Mouse (Mus musculus) liver, adult 2 months (tissue): Measurements from ENCODE around the gene Uso1. TPM values are rescaled to one million over a fixed set of nuclear protein-coding genes. Genes with fewer than 3 reads are reported as not detected.

Experiments used
- DNase-seq: peaks from one replicate; pipeline ENCODE4 v3.0.0-alpha.2; 2011; ENCODE audit warnings: low read depth, low spot score; ENCODE audit errors: extremely low read depth
- H3K27ac ChIP-seq: fragments of 200-500 bp; replicated peaks from 2 replicates; pipeline ENCODE4 v1.5.1; 2012; ENCODE audit warnings: low read depth, mild to moderate bottlenecking, control low read depth, inconsistent platforms, low read length; ENCODE audit not compliant: insufficient read depth
- H3K27me3 ChIP-seq: fragments of 200-500 bp; 2 replicates; pipeline ENCODE4 v1.6.1; 2012; ENCODE audit warnings: mild to moderate bottlenecking, moderate library complexity, low read length, inconsistent platforms; ENCODE audit not compliant: control insufficient read depth, insufficient read depth
- H3K36me3 ChIP-seq: fragments of 200-500 bp; 2 replicates; pipeline ENCODE4 v1.6.1; 2012; ENCODE audit warnings: low read length, inconsistent platforms; ENCODE audit not compliant: control insufficient read depth, insufficient read depth
- H3K4me1 ChIP-seq: fragments of 200-500 bp; 2 replicates; pipeline ENCODE4 v1.6.1; 2011; ENCODE audit warnings: low read length; ENCODE audit not compliant: control insufficient read depth, insufficient read depth
- H3K4me3 ChIP-seq: fragments of 200-500 bp; 2 replicates; pipeline ENCODE4 v1.5.1; 2011; ENCODE audit warnings: low read depth, mild to moderate bottlenecking, control low read depth, low read length, moderate library complexity; ENCODE audit not compliant: insufficient read depth
- H3K79me2 ChIP-seq: fragments of 200-500 bp; 2 replicates; pipeline ENCODE4 v1.6.1; 2012; ENCODE audit warnings: inconsistent platforms, mild to moderate bottlenecking, low read length, moderate library complexity; ENCODE audit not compliant: control insufficient read depth, insufficient read depth
- H3K9ac ChIP-seq: fragments of 200-500 bp; 2 replicates; pipeline ENCODE4 v1.6.1; 2012; ENCODE audit warnings: low read depth, mild to moderate bottlenecking, control low read depth, inconsistent platforms, low read length
- CTCF ChIP-seq: fragments of 200-500 bp; IDR thresholded peaks from 2 replicates; pipeline ENCODE4 v1.5.1; 2011; ENCODE audit warnings: low read depth, low read length, control low read depth
- POLR2A ChIP-seq: fragments of 200-500 bp; IDR thresholded peaks from 2 replicates; pipeline ENCODE4 v1.6.1; 2011; ENCODE audit warnings: low read length, control low read depth; ENCODE audit not compliant: insufficient read depth; ENCODE audit errors: extremely low read depth
- WGBS: fragments of 180-500 bp; shearing (Covaris S2); methylation state at CpG from one replicate; pipeline ENCODE4 v1.1.7; 2018; 5-methylcytosine and 5-hydroxymethylcytosine counted together
- polyA plus RNA-seq: library from polyadenylated mRNA; depleted of rRNA; stranded (reverse); fragments of >200 nt; gene quantifications from 2 replicates; pipeline ENCODE4 v1.2.3, GENCODE M21; 2012
- total RNA-seq: library from RNA; depleted of rRNA; stranded (reverse); fragments of >200 nt; gene quantifications from 2 replicates; pipeline ENCODE4 v1.2.3, GENCODE M21; 2014

Uso1 gene
- total and polyA plus RNA-seq, 2 experiments, result 22.2 to 44.7 TPM

DNA sequence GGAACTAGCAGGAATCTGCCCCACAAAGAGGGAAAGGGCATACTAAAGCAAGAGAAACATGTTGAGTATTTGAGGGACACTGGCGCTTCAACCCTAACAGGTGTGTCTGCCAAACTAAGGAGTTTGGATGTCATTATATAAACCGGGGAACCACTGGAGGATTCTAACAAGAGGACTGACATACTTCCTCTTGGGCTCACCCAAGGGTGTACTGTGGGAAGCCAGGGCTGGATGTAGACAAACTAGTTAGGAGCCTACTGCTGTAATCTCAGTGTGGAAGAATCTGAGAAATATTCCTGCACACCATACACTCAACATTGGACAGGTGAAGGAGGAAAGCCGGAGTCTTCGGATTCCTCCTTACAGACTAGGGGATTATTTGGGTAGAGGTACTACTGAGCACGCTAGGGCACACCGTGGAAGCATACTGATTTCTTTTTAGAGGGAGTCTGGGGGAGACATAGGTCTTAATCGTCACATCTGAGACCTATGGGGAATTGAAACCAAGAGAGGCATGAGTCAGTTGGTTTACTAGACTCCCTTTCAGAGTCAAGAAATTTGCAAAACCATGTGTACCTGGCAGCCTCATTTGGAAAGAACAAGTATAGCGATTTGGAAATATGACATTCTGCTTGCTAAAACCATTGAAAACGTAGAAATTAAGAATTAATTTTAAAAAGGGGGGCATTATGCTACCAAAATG lies 1.1 kb upstream of the Uso1 start:
- Histone ChIP-seq H3K4me1 (peaks cover 12% of the 10 kb centered on the region), H3K36me3 (no peaks in the 10 kb centered on the region), H3K9ac (no peak overlapping the region), H3K79me2 (peaks cover 18% of the 10 kb centered on the region; the same call in 1 of the 2 replicates), H3K27me3 (no peaks in the 10 kb centered on the region), H3K27ac (no peak overlapping the region), H3K4me3 (no peak overlapping the region)
- TF ChIP-seq POLR2A, result no peak
- TF ChIP-seq CTCF, result no peak
- 66% methylated on average over 9 of the region's 9 CpGs for WGBS
- DNase-seq, result no peak

DNA sequence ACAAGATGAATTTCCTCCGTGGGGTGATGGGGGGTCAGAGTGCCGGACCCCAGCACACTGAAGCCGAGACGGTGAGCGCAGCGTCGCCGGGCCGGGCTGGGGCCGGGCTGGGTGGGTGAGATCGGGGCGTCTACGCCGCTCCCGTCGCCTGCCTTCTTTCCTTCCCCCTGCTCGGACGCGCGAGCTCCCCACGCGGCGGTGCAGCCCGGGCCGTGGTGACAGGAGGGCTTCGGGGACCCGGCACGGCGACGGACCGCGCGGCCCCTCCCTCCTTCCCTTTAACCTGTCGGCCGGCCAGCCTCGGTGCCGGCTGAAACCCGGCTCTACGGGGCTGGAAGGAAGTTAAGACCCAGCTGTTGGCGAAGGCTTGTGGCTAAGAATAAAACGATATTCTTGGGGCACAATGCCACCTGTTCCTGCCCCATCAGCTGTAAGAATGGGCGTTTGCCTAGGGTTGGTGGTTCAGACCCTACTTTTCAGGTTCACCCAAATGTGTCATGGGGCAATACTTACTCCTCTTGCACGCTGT lies 419 bp downstream of the Uso1 start:
- H3K9ac ChIP-seq, result peak overlapping the region; percentile 97
- H3K27me3 ChIP-seq, result no peaks in the 10 kb centered on the region
- H3K4me3 ChIP-seq, result peak overlapping the region; percentile 97
- peaks cover 12% of the 10 kb centered on the region for H3K4me1 ChIP-seq
- H3K79me2 ChIP-seq, result peaks cover 27% of the 10 kb centered on the region; the same call in 1 of the 2 replicates
- H3K27ac ChIP-seq, result peak overlapping the region; percentile 81
- peak; percentile 61 for DNase-seq
- TF ChIP-seq POLR2A (no peak), CTCF (no peak)
- under 1% methylated on average over 42 of the region's 43 CpGs for WGBS
- no peaks in the 10 kb centered on the region for H3K36me3 ChIP-seq

- WGBS, result 4% methylated on average over 1 of the region's 1 CpGs
- Histone ChIP-seq H3K9ac (peak overlapping the region; percentile 4; the same call in 1 of the 2 replicates), H3K4me3 (no peak overlapping the region), H3K79me2 (peaks cover 33% of the 10 kb centered on the region; the same call in 1 of the 2 replicates), H3K36me3 (no peaks in the 10 kb centered on the region), H3K27ac (no peak overlapping the region; the same call in 1 of the 2 replicates), H3K27me3 (no peaks in the 10 kb centered on the region), H3K4me1 (peaks cover 14% of the 10 kb centered on the region)
- DNase-seq, result peak; percentile 37
- TF ChIP-seq CTCF, result no peak
- TF ChIP-seq POLR2A, result no peak
Measured at GRCm38 (mm10) chr5:92139191-92139590, 1.5 kb downstream of the Uso1 start.

- H3K79me2 ChIP-seq, result peaks cover 52% of the 10 kb centered on the region
- TF ChIP-seq POLR2A, result no peak
- no peak for TF ChIP-seq CTCF
- 72% methylated on average over 5 of the region's 5 CpGs for WGBS
Measured at GRCm38 (mm10) chr5:92141696-92142095, 4.0 kb downstream of the Uso1 start.

DNA sequence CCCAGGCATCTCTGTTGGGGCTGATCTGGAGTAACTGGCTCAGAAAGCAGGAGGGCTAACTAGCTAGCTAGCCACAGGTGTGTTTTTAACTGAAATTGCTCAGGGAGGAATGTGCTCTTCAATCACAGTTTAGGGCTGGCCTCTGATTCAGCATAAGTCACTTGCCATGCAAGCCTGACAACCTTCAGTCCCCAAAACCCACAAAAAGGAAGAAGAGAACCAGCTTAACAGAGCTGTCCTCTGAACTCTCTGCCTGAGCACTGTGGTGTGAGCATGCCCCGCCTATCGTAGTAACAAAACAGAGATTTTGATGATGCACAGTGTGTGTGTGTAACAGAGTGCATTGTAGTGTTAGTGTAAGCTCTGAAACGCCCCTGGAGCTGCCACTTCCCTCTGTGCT lies 4.7 kb downstream of the Uso1 start:
- Histone ChIP-seq H3K79me2 (peaks cover 55% of the 10 kb centered on the region), H3K27me3 (no peaks in the 10 kb centered on the region), H3K4me1 (peaks cover 17% of the 10 kb centered on the region), H3K4me3 (no peak overlapping the region), H3K9ac (no peak overlapping the region), H3K27ac (no peak overlapping the region), H3K36me3 (no peaks in the 10 kb centered on the region)
- 83% methylated on average over 3 of the region's 3 CpGs for WGBS
- DNase-seq, result no peak
- no peak for TF ChIP-seq CTCF
- no peak for TF ChIP-seq POLR2A

More at GRCm38 (mm10) chr5:92141696-92142095, 4.0 kb downstream of the Uso1 start:
- Histone ChIP-seq H3K9ac (no peak overlapping the region), H3K36me3 (no peaks in the 10 kb centered on the region), H3K27me3 (no peaks in the 10 kb centered on the region), H3K27ac (no peak overlapping the region), H3K4me3 (no peak overlapping the region), H3K4me1 (peaks cover 14% of the 10 kb centered on the region)
- no peak for DNase-seq

- peaks cover 19% of the 10 kb centered on the region for H3K4me1 ChIP-seq
Measured at GRCm38 (mm10) chr5:92143665-92144064, 5.9 kb downstream of the Uso1 start.

More at GRCm38 (mm10) chr5:92143665-92144064, 5.9 kb downstream of the Uso1 start:
- 85% methylated on average over 6 of the region's 6 CpGs for WGBS
- Histone ChIP-seq H3K27me3 (no peaks in the 10 kb centered on the region), H3K36me3 (no peaks in the 10 kb centered on the region), H3K79me2 (peaks cover 51% of the 10 kb centered on the region), H3K27ac (no peak overlapping the region), H3K4me3 (no peak overlapping the region), H3K9ac (no peak overlapping the region)
- DNase-seq, result no peak
- TF ChIP-seq POLR2A (no peak), CTCF (no peak)
